Mouse (Mus musculus) spleen, adult 2 months (tissue): ENCODE results near the gene Stk4.

ENCODE experiments used
- CTCF ChIP-seq: fragments of 200-500 bp; IDR thresholded peaks from 2 replicates; pipeline ENCODE4 v1.5.1; 2011; ENCODE audit warnings: mild to moderate bottlenecking, inconsistent platforms; ENCODE audit not compliant: insufficient read depth, insufficient read length, insufficient replicate concordance; ENCODE audit errors: extremely low read depth
- POLR2A ChIP-seq: fragments of 200-500 bp; IDR thresholded peaks from 2 replicates; pipeline ENCODE4 v1.6.1; 2011; ENCODE audit warnings: low read depth, low read length, inconsistent platforms

DNA sequence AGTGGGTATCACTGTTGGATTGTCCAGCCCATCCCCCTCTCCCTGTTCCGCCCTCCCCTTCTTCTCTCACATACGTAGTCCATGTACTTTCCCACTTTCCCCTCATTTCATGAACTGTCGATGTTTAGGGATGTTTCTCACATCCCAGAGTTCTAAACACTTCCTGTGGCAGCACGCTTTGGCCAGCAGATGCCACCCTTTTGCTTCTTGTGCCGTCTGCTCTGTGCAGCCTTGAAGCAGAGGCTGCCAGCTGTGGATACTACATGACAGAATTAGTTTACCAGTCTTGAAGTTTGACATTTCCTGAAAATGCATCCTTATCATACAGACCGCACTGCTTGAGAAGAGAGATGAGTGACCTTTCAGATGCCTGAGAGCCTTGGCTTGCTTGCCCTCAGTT is 64.4 kb downstream of the Stk4 start:
- TF ChIP-seq CTCF (no peak), POLR2A (no peak)
